Mouse (Mus musculus): ENCODE results near the gene H2afy. TPM values are rescaled to one million over a fixed set of nuclear protein-coding genes. Genes with fewer than 3 reads are reported as not detected.

The H2afy gene
- polyA plus RNA-seq, 1 experiment: 93.3 TPM

DNA sequence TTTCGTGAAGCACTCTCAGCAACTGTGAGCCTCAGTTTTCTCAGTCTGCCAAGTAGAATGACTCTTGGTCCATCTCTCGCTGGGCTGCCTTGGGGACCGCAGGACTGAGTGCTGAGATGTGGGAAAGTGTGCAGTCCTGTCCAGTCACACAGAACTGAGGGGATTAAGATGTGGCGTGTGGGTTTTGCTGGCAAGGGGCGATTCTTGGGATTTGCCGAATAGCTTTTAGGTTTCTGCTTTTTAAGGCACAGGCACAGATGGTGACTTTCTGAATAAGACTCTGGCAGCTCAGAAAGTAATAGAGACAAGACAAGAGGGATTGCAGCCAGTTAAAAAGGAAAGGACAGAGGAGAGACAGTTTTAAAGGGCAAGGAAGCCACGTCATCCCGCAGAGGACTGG is 78.4 kb downstream of the H2afy start:
- Histone ChIP-seq H3K4me1 (ENCODE audit: control insufficient read depth, insufficient read depth, insufficient read length, low read length) (peaks cover 8% of the 10 kb centered on the region), H3K4me3 (ENCODE audit: low read depth, low read length) (no peak overlapping the region), H3K27ac (ENCODE audit: insufficient read depth, low read depth, low read length) (no peak overlapping the region), H3K36me3 (ENCODE audit: control insufficient read depth, insufficient read depth, low read length) (no peaks in the 10 kb centered on the region), H3K27me3 (ENCODE audit: control insufficient read depth, insufficient read depth, low read length) (no peaks in the 10 kb centered on the region)
- no peak for TF ChIP-seq CTCF (IDR thresholded peaks at IDR 0.05; ENCODE audit: extremely low read depth, insufficient read length, insufficient replicate concordance, low read depth, low read length)
- TF ChIP-seq POLR2A (IDR thresholded peaks at IDR 0.05; ENCODE audit: low read depth, low read length): no peak
- WGBS: 91% methylated on average over 8 of the region's 8 CpGs

DNA sequence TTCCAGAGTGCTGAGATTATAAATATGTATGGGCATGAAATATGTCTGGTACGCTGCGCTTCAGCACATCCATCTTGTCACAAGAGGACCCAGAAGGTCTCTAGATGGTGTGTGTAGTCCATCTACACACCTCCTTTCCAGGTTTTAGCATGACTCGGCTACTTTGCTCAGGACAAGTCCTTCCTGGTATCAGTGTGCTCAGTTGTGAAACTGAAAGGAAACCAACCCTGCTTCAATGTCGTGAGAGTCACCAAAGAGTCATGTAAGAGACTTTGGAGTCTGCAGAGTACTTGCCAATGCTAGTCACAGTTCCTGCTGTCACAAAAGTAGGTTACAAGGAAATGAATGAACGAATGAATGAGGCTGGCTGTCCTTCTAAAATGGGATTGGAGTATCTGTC is 80.4 kb downstream of the H2afy start:
- peaks cover 11% of the 10 kb centered on the region for H3K4me1 ChIP-seq (ENCODE audit: control insufficient read depth, insufficient read depth, insufficient read length, low read length)
- TF ChIP-seq POLR2A (IDR thresholded peaks at IDR 0.05; ENCODE audit: low read depth, low read length) (no peak), CTCF (IDR thresholded peaks at IDR 0.05; ENCODE audit: extremely low read depth, insufficient read length, insufficient replicate concordance, low read depth, low read length) (no peak)
- WGBS: 48% methylated on average over 5 of the region's 5 CpGs
- no peak overlapping the region for H3K4me3 ChIP-seq (ENCODE audit: low read depth, low read length)
- no peaks in the 10 kb centered on the region for H3K36me3 ChIP-seq (ENCODE audit: control insufficient read depth, insufficient read depth, low read length)
- peak overlapping the region; percentile 70 for H3K27ac ChIP-seq (ENCODE audit: insufficient read depth, low read depth, low read length)
- H3K27me3 ChIP-seq (ENCODE audit: control insufficient read depth, insufficient read depth, low read length): no peaks in the 10 kb centered on the region

- 96% methylated on average over 6 of the region's 6 CpGs for WGBS
- TF ChIP-seq POLR2A (IDR thresholded peaks at IDR 0.05; ENCODE audit: low read depth, low read length) (no peak), CTCF (IDR thresholded peaks at IDR 0.05; ENCODE audit: extremely low read depth, insufficient read length, insufficient replicate concordance, low read depth, low read length) (no peak)
Observed at GRCm38 (mm10) chr13:56054089-56054488, 82.1 kb downstream of the H2afy start.

GRCm38 (mm10) chr13:56052781-56053180 is 83.4 kb downstream of the H2afy start:
- H3K36me3 ChIP-seq (ENCODE audit: control insufficient read depth, insufficient read depth, low read length): no peaks in the 10 kb centered on the region
- 23% methylated on average over 10 of the region's 10 CpGs for WGBS
- H3K4me3 ChIP-seq (ENCODE audit: low read depth, low read length): no peak overlapping the region
- no peaks in the 10 kb centered on the region for H3K27me3 ChIP-seq (ENCODE audit: control insufficient read depth, insufficient read depth, low read length)
- peaks cover 11% of the 10 kb centered on the region for H3K4me1 ChIP-seq (ENCODE audit: control insufficient read depth, insufficient read depth, insufficient read length, low read length)
- TF ChIP-seq CTCF (IDR thresholded peaks at IDR 0.05; ENCODE audit: extremely low read depth, insufficient read length, insufficient replicate concordance, low read depth, low read length) (no peak), POLR2A (IDR thresholded peaks at IDR 0.05; ENCODE audit: low read depth, low read length) (no peak)
- H3K27ac ChIP-seq (ENCODE audit: insufficient read depth, low read depth, low read length): no peak overlapping the region

More at GRCm38 (mm10) chr13:56054089-56054488, 82.1 kb downstream of the H2afy start:
- Histone ChIP-seq H3K36me3 (ENCODE audit: control insufficient read depth, insufficient read depth, low read length) (no peaks in the 10 kb centered on the region), H3K27me3 (ENCODE audit: control insufficient read depth, insufficient read depth, low read length) (no peaks in the 10 kb centered on the region), H3K27ac (ENCODE audit: insufficient read depth, low read depth, low read length) (no peak overlapping the region), H3K4me3 (ENCODE audit: low read depth, low read length) (no peak overlapping the region), H3K4me1 (ENCODE audit: control insufficient read depth, insufficient read depth, insufficient read length, low read length) (peaks cover 11% of the 10 kb centered on the region)

- Histone ChIP-seq H3K27me3 (ENCODE audit: control insufficient read depth, insufficient read depth, low read length) (no peaks in the 10 kb centered on the region), H3K27ac (ENCODE audit: insufficient read depth, low read depth, low read length) (no peak overlapping the region), H3K4me3 (ENCODE audit: low read depth, low read length) (no peak overlapping the region), H3K36me3 (ENCODE audit: control insufficient read depth, insufficient read depth, low read length) (no peaks in the 10 kb centered on the region), H3K4me1 (ENCODE audit: control insufficient read depth, insufficient read depth, insufficient read length, low read length) (peaks cover 3% of the 10 kb centered on the region)
- no peak for TF ChIP-seq POLR2A (IDR thresholded peaks at IDR 0.05; ENCODE audit: low read depth, low read length)
- no peak for TF ChIP-seq CTCF (IDR thresholded peaks at IDR 0.05; ENCODE audit: extremely low read depth, insufficient read length, insufficient replicate concordance, low read depth, low read length)
- 60% methylated on average over 6 of the region's 6 CpGs for WGBS
Observed at GRCm38 (mm10) chr13:56050246-56050645, 85.9 kb downstream of the H2afy start.

GRCm38 (mm10) chr13:56042221-56042620 is 93.9 kb downstream of the H2afy start:
- Histone ChIP-seq H3K27me3 (ENCODE audit: control insufficient read depth, insufficient read depth, low read length) (0 out of 2 replicates have a peak, but pooled peaks cover 3% of the 10 kb centered on the region), H3K4me3 (ENCODE audit: low read depth, low read length) (no peak overlapping the region), H3K36me3 (ENCODE audit: control insufficient read depth, insufficient read depth, low read length) (no peaks in the 10 kb centered on the region), H3K4me1 (ENCODE audit: control insufficient read depth, insufficient read depth, insufficient read length, low read length) (peaks cover 2% of the 10 kb centered on the region; the same call in 1 of the 2 replicates), H3K27ac (ENCODE audit: insufficient read depth, low read depth, low read length) (no peak overlapping the region)
- 90% methylated on average over 3 of the region's 3 CpGs for WGBS
- TF ChIP-seq POLR2A (IDR thresholded peaks at IDR 0.05; ENCODE audit: low read depth, low read length) (no peak), CTCF (IDR thresholded peaks at IDR 0.05; ENCODE audit: extremely low read depth, insufficient read length, insufficient replicate concordance, low read depth, low read length) (no peak)

GRCm38 (mm10) chr13:56040621-56041020 is 95.5 kb downstream of the H2afy start:
- TF ChIP-seq POLR2A (IDR thresholded peaks at IDR 0.05; ENCODE audit: low read depth, low read length) (no peak), CTCF (IDR thresholded peaks at IDR 0.05; ENCODE audit: extremely low read depth, insufficient read length, insufficient replicate concordance, low read depth, low read length) (no peak)
- Histone ChIP-seq H3K27me3 (ENCODE audit: control insufficient read depth, insufficient read depth, low read length) (0 out of 2 replicates have a peak, but pooled peaks cover 3% of the 10 kb centered on the region), H3K4me3 (ENCODE audit: low read depth, low read length) (no peak overlapping the region), H3K36me3 (ENCODE audit: control insufficient read depth, insufficient read depth, low read length) (no peaks in the 10 kb centered on the region), H3K27ac (ENCODE audit: insufficient read depth, low read depth, low read length) (no peak overlapping the region), H3K4me1 (ENCODE audit: control insufficient read depth, insufficient read depth, insufficient read length, low read length) (peaks cover 2% of the 10 kb centered on the region; the same call in 1 of the 2 replicates)
- WGBS: 67% methylated on average over 3 of the region's 3 CpGs

Data from small intestine, adult 2 months (tissue).